Mouse (Mus musculus): ENCODE data around the gene Myl4. TPM values are rescaled to one million over a fixed set of nuclear protein-coding genes. Genes with fewer than 3 reads are reported as not detected.
"Not testable (repeated sequence)": the region's sequence is repeated elsewhere in the genome, so short reads cannot be mapped to it uniquely, and the experiment has no call there.

The Myl4 gene
- total RNA-seq, 2 experiments from 2014 or later: 22.9 to 27.2 TPM

DNA sequence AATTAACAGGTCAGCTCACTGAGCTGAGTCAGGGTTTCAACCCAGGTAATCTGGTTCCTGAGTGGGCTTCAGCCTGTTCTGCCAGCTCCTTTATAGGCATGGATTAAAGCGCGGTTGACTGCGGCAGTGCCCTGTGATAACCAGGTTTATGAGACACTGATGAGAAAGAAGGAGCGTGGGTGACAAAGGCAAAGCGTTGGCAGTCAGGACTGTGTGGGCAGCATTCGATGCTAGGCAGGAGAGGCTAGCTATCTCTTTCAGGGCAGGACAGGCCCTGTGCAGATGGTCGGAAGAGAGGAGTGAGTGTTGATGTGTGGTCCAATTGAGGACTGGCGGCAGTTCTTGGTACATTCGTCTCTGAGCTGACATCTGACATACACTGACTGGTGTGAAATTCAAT lies 17.3 kb downstream of the Myl4 start:
- intact Hi-C loops (cut with DNase I): no loop called here
- no peak for DNase-seq (ENCODE audit: low spot score in 2 of 2)

DNA sequence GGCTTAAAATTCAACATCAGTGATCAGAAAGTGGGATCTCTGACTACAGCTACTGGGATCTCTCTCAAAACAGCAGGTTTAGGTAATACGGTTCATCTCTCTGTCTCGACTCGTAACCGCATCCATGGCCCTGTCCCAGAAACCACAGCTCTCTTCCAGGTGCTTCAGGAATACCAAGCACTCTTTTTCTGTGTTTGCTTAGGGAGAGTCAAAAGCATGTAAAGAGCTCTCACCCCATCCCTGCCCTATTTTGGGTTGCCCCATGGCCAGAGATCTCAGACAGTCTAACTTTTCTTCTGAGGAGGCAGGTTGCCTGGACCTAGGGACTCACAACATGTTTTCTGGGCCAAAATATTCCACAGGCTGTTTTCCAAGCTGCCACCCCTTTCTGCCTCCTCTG lies 17.9 kb downstream of the Myl4 start:
- intact Hi-C loops (cut with DNase I): no loop called here
- DNase-seq (ENCODE audit: low spot score in 2 of 2): no peak

DNA sequence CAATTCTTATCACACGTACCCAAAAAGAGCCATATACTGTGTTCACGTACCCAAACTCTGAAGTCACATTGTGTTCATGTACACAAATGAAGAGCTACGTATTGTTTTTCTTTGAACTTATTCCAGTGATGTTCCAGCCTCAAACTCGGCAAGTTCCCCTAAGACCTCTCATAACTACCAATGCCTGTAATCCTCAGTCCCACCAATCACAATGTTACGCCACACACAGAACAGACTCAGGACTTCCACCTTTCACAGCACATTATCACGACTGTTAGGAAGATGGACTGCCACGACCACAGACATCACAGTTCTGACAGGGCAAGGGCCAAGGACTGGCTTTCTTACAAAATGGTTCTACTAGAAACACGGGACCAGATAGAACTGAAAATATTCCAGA lies 20.1 kb downstream of the Myl4 start:
- intact Hi-C loops (cut with DNase I); DNase-seq (ENCODE audit: low spot score in 2 of 2): not testable (repeated sequence)

DNA sequence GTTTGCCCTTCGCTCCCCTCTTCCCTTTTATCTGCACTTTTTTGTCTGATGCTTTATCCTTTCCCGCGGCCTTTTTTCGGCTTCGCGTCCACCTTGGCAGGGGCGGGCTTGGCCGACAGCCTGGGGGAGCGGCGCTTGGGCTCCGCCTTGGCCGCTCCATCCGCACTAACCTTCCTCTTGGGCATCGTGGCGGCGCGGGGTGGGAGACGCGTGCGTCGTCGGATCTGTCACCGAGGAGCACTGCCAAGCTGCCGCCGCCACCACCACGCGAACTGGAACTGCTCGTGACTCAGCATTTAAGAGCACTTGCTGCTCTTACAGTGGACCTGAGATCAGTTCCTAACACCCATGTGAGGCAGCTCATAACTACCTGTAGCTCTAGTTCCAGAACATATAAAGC lies 20.9 kb downstream of the Myl4 start:
- intact Hi-C loops (cut with DNase I): not testable (repeated sequence)
- peak; percentile 53 to 61 for DNase-seq (ENCODE audit: low spot score in 2 of 2)

DNA sequence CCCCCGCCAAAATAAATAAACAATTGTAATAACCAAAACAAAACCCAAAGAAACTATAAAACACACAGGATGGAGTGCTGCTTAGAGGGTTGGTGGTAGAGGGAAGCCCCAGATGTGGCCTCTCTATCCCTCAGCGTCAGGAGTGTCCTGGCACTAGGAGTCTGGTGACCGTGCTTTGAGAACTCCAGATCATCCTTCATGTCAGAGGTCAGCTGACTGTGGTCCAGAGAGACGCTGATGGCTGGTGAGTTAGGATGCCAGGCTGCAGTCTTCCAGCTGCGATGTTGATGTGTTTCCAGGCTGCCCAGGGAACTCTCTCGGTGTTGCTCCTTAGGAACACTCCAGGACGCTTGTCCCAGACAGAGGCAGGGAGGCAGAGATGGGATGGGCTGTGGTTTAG lies 21.6 kb downstream of the Myl4 start:
- intact Hi-C loops (cut with DNase I): no loop called here
- DNase-seq (ENCODE audit: low spot score in 2 of 2): no peak

DNA sequence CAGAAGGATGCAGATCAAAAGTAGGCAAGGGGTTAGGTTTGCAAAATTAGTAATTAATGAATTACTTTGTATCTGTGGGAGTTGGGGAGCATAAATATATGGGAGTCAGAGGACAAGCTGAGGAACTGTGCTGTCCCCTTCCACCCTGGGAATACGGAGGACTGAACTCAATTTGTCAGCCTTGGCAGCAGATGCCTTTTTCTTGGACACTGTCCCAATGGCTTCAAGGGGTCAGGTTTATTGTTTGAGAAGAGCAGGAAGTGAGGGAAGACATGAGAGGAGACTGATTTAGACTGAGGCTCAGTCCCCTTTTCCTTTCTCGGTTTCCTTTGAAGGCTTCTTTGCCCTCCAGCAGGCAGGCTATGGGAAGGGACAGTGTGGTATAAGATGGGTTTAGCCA lies 22.1 kb downstream of the Myl4 start:
- intact Hi-C loops (cut with DNase I): no loop called here
- DNase-seq (ENCODE audit: low spot score in 2 of 2): no peak

DNA sequence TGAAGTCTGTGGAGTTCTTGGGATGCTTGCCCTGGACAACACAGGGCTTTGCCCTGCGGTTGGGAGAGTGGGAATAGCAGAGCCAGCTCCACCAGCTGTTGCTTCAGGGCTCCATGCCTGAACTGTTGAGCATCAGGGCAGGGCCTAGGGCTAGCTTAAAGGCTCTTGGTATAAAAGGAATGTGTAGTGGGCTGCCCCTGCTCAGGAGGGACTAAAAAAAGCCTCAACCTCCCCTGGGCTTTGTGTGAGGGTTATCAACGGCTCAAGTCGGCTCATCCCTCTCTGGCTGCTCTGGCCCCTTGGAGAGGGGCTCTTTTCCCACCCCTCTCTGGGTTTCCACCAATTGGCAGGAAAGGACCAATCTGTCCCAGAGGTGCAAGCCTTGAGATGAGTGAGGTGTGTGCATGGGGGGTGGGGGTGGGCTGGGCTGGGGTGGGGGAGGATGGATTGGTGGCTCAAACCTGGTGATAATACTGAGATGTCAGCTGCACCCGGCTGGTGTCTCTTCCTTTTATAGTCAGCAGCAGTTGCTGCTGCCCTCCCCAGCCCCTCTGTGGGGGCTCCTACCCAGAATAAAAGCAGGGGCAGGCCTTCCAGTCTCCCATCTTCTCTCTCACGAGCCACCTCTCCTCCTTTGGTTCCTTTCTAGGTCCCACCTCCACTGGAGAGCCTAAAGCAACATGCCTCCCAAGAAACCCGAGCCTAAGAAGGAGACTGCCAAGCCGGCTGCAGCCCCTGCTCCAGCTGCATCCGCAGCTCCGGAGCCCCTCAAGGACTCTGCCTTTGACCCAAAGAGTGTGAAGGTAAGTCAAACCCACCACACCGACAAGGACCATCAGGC lies 26.5 kb downstream of the Myl4 start:
- DNase-seq (ENCODE audit: low spot score in 2 of 2): no peak
- intact Hi-C loops (cut with DNase I): no loop called here

DNA sequence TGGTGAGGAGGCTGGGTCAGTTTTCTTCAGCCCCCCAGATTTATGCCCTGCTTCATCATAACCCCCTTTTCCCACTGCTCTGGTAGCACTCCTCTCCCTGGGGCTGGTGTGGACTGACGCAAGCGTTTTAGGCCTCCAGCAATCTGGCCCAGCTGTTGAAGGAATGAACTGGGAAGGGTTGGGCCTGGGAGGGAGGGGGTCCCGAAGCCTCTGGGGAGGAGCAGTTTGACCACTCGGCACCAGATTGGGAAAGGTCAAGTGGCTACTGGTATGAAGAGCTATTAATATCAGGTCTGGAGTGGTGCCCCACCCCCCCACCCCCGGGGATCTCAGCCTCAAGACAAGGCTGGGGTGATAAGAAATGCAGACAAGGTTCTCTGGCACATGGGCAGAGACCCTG lies 27.6 kb downstream of the Myl4 start:
- intact Hi-C loops (cut with DNase I): no loop called here

DNA sequence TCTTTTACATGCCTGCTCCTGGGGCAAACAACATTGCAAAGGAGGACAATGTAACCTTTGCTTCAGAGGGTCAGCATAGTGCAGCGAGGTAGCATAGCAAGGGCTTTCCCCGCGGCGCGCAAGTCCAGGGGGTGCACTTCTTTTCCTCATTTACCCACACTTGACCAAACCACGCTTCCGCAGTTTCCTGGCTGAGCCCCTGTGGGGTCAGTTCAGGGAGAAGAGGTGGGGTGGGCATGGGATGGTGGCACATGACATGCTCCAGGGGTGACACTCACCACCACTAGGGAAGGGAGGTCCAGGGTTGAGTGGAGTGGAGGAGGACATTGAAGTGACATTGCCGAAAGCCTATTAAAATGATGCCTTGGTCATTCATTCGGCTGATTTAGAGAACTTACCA lies 28.6 kb downstream of the Myl4 start:
- intact Hi-C loops (cut with DNase I): no loop called here
- no peak for DNase-seq (ENCODE audit: low spot score in 2 of 2)

More for the DNA sequence above, 27.6 kb downstream of the Myl4 start:
- no peak for DNase-seq (ENCODE audit: low spot score in 2 of 2)

DNA sequence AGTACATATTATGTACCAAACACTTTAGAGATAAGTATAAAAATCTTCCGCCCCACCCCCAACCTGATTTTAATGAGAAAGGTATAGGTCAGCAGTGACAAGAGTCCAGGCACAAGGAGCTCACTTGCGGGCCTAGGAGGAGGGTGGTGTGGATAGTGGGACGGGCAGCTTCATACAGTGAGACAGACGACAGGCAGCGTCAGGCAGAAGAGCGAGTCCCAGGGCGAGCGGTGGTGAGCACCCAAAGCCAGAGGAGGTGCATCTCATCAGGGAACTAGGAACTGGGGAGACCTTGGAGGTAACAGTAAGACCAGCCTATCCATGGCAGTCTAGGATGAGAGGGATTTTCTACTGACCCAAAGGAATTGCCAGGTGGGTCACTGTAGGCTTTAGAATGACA lies 29.1 kb downstream of the Myl4 start:
- no peak for DNase-seq (ENCODE audit: low spot score in 2 of 2)
- intact Hi-C loops (cut with DNase I): no loop called here

DNA sequence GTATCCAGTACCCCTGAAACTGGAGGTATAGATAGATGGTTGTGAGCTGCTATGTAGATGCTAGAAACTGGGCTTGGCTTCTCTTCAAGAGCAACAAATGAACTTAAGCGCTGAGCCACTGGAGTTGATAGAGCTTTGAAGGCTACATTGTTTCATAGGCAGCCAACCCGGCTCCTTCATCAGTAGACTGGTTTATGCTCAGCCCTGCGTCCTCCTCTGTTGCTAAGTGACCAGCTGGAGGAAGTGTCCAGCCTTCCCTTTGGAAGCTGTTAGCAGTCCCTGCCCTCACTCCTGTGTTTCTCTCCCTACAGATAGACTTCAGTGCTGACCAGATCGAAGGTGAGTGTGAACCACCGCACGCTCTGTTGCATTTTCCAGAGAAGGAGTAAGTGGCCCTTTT lies 29.6 kb downstream of the Myl4 start:
- intact Hi-C loops (cut with DNase I): no loop called here
- no peak for DNase-seq (ENCODE audit: low spot score in 2 of 2)

DNA sequence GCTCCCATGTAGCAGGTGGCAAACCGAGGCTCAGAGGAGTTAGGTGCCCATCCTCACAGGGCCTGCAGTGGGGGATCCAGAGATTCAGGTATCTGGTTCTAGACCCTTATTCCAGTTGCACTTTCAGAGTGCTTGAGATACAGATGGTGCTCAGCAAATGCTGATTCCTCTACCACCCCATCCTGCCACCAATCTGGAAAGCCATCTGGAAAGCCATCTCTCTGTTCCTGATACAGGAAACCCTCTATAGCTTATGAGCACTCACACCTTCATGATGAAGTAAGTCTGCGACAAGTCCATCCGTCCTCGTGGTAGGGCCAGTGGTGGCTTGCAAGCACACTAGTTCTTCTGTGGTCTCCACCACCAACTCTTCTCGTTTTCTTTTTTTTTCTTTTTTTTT lies 30.1 kb downstream of the Myl4 start:
- intact Hi-C loops (cut with DNase I): no loop called here
- DNase-seq (ENCODE audit: low spot score in 2 of 2): no peak

DNA sequence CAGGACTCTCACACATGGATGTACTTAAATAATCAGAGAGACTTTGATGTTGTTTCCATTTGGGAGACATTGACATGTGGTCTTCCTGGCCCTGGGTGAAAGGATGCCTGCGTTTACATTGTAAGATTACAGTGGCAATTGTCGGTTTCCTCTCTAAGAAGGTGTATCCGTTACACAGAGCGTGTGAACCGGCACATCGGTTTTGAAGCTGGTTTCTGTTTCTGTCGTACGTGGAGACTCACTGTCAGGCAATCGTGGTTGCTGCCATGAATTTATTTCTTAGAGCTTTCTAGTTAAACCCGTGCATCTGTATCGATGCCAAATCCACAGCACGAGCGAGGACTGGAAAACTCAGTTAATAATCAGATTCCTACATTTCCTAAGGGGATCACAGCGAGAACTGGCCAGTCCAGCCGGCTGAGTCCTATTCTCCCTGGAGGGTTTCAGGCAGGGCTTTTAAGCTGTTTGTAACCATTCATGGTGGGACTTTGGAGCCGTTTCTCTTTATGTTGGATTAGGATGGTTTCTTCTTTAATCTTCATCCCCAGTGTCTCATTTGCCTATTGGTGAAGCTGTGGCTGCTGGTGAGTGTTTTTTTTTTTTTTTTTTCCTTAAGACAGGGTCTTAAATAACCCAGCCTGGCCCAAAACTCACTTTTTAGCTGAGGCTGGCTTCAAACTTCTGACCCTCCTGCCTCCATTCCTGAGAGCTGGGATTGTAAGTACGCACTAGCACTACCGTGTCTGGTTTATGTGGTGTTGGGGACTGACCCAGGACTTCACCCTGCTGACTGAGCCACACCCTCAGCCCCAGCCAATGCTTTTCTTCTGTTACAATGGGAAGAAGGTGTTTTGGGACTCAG lies 31.2 kb downstream of the Myl4 start:
- intact Hi-C loops (cut with DNase I): no loop called here
- DNase-seq (ENCODE audit: low spot score in 2 of 2): no peak

DNA sequence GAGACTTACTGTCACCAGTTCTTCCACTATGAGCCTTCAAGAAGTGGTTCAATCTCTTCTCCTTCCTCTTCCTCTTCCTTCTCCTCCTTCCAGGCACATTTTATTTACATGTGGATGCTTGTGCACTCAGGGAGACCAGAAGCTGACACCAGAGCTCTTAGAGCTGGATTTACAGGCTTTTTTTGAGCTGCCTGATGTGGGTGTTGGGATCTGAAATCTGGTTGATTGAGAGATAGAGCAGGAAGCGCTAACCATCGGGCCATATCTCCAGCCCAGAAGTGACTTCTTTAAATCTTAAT lies 31.8 kb downstream of the Myl4 start:
- no peak for DNase-seq (ENCODE audit: low spot score in 2 of 2)
- intact Hi-C loops (cut with DNase I): no loop called here

DNA sequence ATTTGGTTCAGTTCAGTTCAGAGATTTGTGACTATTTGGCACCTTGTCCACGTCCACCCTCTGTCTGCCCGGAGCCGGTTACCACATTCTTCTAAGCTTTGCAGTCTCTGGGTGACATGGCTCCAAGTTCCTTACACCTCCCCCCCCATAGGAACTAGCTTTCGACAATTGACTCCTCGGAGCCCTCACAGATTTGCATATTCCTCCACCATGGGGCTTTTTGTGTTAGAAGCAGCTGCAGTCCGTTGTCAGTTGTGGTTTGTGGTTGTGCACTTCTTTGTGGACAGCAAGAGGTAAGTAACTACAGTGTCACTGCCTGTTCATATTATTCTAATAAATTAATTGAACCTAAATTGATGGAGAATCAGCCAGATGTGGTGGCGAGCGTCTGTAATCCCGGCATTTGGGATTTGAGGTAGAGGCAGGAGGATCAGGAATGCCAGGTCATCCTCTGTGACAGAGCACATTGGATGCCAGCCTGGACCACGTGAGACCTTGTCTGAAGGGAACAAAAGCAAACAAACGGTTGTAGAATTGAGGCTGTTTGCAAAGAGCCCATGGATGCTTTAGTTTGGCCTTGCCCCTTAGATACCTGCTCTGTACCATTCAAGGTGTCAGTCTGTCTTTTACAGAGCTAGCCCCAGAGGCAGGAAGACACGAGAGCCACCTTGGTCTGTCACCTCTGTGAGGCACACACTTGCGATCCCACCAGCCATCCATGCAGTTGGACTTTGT lies 32.3 kb downstream of the Myl4 start:
- intact Hi-C loops (cut with DNase I): no loop called here
- no peak for DNase-seq (ENCODE audit: low spot score in 2 of 2)

DNA sequence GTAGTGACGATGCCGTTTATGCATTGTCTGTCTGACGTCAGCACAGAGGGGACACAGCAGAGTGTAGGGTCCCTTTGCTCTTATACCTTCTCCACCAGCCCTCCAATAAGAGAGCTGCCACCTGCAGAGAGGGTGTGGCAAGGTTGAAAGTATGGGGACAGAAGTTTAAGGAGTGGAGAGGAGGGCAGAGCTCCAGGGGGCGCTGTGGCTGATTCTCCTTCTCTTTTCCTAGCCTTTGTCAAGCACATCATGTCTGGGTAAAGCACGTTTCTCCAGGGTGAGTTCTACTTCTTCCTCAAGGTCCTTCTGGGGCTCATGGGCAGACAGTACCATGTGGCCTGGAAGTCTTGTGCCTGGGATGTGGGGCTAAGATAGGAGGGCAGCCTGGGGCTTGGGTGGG lies 35.0 kb downstream of the Myl4 start:
- intact Hi-C loops (cut with DNase I): no loop called here

DNA sequence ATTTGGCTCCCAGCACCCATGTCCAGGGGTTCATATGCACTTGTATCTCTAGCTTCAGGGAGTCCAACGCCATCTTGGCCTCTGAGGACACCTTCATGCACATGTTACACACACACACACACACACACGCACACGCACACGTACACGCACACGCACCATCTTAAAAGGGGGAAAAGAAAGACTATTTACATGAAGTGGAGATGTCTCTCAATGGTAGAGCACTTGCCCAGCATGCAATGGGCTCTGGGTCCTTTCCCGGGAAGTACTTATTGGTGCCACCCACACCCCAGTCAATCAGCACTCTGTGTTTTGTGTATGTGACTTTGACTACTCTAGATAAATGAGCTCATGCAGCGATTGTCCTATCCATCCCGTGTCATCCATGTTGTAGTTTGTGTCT lies 37.4 kb downstream of the Myl4 start:
- intact Hi-C loops (cut with DNase I): no loop called here
- DNase-seq (ENCODE audit: low spot score in 2 of 2): no peak

More for the DNA sequence above, 35.0 kb downstream of the Myl4 start:
- no peak for DNase-seq (ENCODE audit: low spot score in 2 of 2)

DNA sequence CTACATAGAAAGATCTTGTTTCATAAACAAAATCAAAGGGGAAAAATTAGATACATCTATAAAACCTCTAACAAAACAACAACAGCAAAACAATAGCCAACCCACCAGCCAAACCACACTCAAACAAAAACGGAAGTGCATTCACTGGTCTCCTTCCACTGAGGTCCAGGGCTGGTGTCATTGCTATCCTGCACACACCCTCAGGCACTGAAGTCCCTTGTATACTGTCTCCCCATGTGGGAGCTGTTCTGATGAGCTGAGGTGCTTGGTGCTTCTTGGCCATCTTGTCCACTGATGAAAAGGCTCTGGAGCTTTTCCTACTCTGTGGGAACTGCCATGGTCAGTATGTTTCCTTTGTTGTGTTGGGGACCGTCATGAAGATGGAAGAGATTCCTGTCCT lies 38.0 kb downstream of the Myl4 start:
- no peak for DNase-seq (ENCODE audit: low spot score in 2 of 2)
- intact Hi-C loops (cut with DNase I): no loop called here

DNA sequence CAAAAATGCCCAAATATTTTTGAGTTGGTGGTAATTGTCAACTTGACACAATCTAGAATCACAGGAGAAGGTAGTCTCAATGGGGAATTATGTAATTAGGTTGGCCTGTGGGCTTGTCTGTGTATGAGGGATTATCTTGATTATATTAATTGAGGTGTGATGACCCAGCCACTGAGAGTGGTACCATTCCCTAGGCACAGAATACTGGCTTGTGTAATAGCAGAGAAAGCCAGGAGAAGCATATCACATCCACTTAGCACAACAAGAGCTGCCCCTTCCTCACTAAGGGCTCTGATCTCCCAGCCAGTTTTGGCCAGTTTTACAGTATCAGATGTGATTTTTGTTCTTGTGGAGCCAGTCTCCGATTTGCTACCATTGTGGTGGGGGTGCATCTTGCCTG lies 39.1 kb downstream of the Myl4 start:
- intact Hi-C loops (cut with DNase I): no loop called here

DNA sequence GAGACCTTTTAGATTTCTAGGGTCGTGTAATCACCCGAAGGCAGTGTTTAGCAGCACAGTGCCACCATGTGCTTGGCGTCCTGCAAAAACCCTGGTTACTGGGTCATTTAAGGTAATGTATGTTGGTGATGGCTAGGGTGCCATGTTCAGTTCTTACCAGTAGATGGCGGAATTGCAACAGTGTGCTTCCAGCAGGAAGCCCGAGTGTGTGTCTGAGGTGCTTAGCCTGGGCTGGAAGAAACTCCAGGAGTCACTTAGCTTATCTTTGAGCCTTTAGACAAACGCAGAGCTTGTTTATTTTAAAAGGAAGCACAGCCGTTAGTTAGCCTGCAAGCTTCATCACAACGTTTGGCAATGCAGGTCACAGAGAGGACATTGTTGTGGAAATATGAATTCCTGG lies 39.7 kb downstream of the Myl4 start:
- peak; percentile 91 for DNase-seq (ENCODE audit: low spot score in 2 of 2)
- intact Hi-C loops (cut with DNase I): loop anchor here (2.0 to 10.0 kb wide), 3 partner anchors 179 to 532 kb away; no protein-coding TSS in a partner anchor

More for the DNA sequence above, 39.1 kb downstream of the Myl4 start:
- no peak for DNase-seq (ENCODE audit: low spot score in 2 of 2)
